Mouse (Mus musculus): ENCODE measurements around the gene Rora. TPM values are rescaled to one million over a fixed set of nuclear protein-coding genes. Genes with fewer than 3 reads are reported as not detected.

Gene Rora
- total RNA-seq, 2 experiments from 2014 or later = 30.3 to 33.6 TPM

GRCm38 (mm10) chr9:68933159-68933558, 279.6 kb downstream of the Rora start:
- no peak for DNase-seq
- intact Hi-C loops (cut with DNase I) = no loop called here

GRCm38 (mm10) chr9:68934238-68934637, 280.7 kb downstream of the Rora start:
- peak; percentile 48 to 50 for DNase-seq
- intact Hi-C loops (cut with DNase I) = no loop called here

GRCm38 (mm10) chr9:68935611-68936010, 282.0 kb downstream of the Rora start:
- no peak for DNase-seq
- intact Hi-C loops (cut with DNase I) = no loop called here

DNA sequence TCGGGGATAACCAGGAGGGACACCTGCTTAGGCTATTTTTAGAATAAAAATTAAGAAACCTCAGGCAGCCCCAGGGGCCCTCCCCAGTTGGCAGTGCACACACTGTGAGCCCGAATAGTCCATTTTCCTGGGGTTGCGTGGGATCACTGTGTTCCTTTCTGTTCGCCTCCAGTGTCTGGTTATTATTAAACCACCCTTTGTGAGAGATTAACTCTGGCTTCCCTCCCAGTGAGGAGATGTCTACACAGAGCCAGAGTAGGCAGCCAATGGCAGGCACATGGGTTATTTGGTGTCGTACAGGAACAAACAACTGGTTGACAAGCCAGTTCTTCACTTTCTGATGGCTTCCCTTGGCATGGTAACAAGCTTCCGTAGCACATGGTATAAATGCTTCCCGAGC, 287.5 kb downstream of the Rora start:
- peak; percentile 56 to 73 for DNase-seq
- intact Hi-C loops (cut with DNase I) = loop anchor here (5.0 kb wide), 1 partner anchor 119 kb away; no protein-coding TSS in a partner anchor

- intact Hi-C loops (cut with DNase I) = loop anchor here (5.0 kb wide), 1 partner anchor 120 kb away; no protein-coding TSS in a partner anchor
- DNase-seq = no peak
These were observed 289.0 kb downstream of the Rora start for GRCm38 (mm10) chr9:68942595-68943011.

DNA sequence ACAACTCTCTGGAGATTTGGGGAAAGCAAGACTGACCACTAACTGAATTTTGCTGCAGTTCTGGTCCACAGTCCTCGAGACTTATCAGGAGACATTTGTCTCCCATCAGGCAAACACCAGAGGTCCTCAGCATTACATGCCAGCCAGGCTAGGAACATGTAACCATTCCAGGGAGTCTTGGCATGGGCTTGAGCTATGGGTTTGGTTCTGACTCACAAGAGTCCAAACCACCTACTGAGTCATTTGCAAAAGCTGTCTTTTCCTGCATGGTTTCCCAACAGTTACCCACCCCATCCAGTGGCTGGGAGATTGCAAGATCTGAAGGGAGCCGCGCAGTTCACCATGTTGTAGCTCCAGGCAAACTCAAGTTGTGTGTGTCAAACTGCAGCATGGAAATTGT, 290.4 kb downstream of the Rora start:
- DNase-seq = peak in 1 of 2 experiments; percentile 10
- intact Hi-C loops (cut with DNase I) = loop anchor here (5.0 kb wide), 1 partner anchor 122 kb away; no protein-coding TSS in a partner anchor

DNA sequence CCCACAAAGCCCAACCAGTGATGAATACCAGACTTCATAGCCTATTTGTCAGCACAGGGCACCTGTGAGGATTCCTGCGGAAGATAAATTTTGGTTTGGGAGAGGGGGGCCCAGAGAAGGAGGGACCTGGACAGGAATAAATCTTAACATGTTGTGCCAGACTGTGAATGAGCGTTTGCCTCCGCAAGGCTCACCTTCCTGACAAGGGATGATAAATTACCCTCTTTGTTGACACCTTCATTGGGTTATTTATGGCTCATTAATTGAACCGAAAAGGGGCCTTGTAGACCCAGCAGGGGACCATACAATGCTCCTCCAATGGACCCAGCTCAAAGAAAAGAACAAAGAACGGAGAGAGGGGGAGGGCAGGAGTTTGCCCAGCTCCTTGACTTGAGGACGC, 294.1 kb downstream of the Rora start:
- intact Hi-C loops (cut with DNase I) = no loop called here
- no peak for DNase-seq

GRCm38 (mm10) chr9:68948141-68948540, 294.6 kb downstream of the Rora start:
- DNase-seq = no peak
- intact Hi-C loops (cut with DNase I) = no loop called here

DNA sequence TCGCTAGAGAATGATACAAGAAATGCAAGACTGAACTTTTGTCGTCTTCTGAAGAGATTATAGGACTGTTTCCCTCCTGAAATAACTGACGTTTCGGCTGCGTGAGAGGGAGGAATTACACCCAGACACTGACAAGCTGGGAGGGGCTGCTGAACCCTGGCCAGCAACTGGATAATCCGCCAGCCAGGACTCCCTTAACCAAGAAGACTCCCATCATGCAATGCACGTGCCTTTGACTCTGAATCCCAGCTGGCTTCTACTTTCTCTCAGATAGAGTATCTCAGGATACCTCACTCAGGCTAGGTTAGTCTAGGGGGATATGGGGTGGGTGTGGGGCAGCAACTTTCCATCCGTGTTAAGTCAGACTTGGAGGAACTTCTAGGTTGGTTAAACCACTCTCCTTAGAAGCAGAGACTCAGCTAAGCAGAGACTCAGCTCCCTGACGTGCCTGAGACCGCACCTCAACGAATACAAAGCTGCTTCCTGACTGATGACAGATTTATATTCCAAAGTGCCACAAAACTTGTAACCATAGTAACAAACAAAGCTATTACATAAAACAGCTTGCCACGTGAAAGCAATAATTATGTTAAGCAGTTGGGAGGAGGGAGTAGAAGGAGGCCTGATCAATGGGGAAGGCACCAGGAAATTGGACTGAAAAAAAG, 302.8 kb downstream of the Rora start:
- DNase-seq = peak; percentile 38 to 45
- intact Hi-C loops (cut with DNase I) = loop anchor here (2.0 to 5.0 kb wide), 2 partner anchors 340 to 411 kb away; no protein-coding TSS in a partner anchor

DNA sequence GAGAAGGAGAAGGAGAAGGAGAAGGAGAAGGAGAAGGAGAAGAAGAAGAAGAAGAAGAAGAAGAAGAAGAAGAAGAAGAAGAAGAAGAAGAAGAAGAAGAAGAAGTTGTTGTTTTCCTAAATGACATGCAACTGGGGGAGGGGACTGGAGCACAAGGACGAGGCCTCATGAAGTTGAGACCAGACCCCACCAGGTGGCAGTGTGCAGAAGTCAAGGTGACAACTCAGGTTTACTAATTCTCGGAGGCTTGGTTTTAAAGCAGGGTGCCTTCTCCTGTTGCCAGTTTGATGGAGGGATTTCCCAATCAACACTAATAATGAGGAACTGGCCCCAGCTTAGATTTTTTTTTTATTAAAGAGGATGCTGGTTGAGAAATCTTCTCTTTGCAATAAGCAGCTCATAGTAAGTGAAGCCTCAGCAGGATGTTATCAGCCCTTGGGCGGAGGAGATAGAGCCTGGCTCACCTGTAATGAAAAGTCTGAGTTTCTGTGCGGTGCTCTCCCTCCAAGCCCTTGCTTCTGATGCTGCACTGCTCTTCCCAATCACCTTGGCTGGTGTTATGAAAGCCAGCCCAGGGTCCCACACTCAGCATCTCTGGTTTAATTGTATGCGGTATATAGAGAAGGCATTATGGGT, 303.5 kb downstream of the Rora start:
- DNase-seq = peak; percentile 43 to 57
- intact Hi-C loops (cut with DNase I) = loop anchor here (2.0 to 5.0 kb wide), 2 partner anchors 340 to 410 kb away; no protein-coding TSS in a partner anchor

DNA sequence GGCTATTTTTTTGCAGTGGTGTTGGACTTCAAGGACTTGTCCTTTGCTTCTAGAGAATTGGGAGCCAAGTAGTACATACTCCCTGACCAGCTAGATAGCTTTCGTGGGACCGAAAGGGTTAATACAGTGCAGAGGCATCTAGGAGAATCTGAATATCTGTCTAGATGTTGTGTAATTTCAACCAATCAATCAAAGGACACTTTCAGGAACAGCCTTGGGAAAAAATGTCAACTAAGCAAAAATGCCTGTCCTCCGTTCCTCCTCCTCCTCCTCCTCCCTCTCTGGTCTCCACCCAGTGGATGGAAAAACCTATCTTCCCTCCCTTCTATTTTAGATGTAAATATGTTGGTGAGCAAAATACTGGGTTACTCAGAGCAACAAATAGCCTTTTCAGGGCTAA, 304.2 kb downstream of the Rora start:
- DNase-seq = no peak
- intact Hi-C loops (cut with DNase I) = loop anchor here (2.0 to 5.0 kb wide), 2 partner anchors 339 to 410 kb away; no protein-coding TSS in a partner anchor

DNA sequence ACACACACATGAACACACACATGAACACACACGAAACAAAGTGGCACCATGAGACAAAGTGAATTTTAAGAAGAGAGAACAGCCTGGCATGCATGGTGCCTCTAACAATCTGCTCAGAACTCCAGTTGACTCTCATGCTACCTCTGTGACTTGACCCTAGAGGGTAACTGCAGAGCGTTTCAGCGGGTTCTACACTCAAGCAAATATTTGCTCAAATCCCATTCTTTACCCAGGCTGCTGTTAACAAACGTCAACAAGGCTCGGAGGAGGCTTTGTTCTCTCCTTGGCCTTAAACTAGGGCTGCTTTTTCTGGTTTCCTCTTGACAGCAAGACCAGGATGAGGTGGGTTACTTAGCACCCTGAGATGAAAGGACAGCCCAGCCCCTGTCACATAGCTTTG, 305.3 kb downstream of the Rora start:
- intact Hi-C loops (cut with DNase I) = loop anchor here (5.0 kb wide), 1 partner anchor 408 kb away; no protein-coding TSS in a partner anchor
- no peak for DNase-seq

GRCm38 (mm10) chr9:68963898-68964297, 310.3 kb downstream of the Rora start:
- intact Hi-C loops (cut with DNase I) = no loop called here
- no peak for DNase-seq

DNA sequence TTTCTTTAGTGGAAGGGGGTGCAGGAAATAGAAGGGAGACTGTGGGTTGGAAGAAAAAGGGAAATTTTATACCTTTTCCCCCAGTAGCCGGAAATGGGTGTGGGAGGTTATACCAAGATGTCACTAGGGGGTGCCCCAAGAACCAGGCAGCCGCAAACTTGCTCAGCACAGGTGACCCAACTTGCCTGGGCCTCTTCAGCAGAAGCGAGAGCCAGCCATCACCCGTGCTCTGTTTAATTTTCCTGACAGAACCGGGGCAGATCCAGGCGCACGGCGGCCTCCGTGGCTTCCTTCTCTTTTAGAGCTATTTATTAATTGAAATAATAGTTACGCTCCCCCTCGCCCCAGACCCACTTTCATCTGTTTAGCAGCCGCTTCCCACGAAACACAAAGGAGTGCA, 313.0 kb downstream of the Rora start:
- DNase-seq = no peak
- intact Hi-C loops (cut with DNase I) = no loop called here

- intact Hi-C loops (cut with DNase I) = no loop called here
- DNase-seq = no peak
These were observed 316.5 kb downstream of the Rora start for GRCm38 (mm10) chr9:68970074-68970473.

GRCm38 (mm10) chr9:68972277-68972676, 318.7 kb downstream of the Rora start:
- DNase-seq = no peak
- intact Hi-C loops (cut with DNase I) = no loop called here

DNA sequence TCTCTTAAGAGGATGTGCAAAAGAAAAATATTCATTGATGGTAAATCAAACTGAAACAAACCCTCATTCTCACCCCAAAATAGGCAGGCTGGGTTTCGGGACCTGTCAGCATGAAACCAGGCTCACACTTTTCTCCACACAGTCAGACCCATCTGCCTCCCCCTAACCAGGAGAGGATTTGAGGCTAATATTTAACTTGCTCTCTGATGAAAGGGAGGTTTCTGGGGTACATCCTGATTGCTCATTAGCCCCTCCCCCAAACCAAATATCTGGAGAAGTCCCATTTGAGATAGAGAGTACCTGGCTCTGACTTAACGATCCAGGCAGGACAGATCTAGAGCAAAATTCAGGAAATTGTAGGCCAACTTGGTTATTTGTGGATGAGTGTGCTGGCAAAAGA, 320.9 kb downstream of the Rora start:
- DNase-seq = no peak
- intact Hi-C loops (cut with DNase I) = no loop called here

- DNase-seq = no peak
- intact Hi-C loops (cut with DNase I) = no loop called here
These were observed 322.6 kb downstream of the Rora start for GRCm38 (mm10) chr9:68976136-68976535.

DNA sequence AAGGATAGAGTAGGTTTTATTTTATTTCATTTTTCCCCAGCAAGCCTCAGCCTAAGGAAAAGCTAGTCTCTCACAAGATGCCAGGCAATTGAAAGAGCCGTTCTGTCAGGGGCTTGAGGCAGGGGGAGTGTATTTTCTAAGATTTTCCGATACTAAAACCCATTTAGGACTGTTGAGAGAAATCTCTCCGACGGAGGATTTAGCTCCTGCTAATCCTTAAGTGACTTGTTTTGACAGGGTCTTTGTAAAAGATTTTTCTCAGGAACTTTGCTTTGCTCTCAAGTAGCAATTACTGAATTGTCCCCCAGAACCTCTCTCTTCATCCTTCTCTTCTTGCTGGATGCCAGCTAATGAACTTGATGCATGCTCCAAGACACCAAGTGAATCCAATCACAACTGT, 323.3 kb downstream of the Rora start:
- intact Hi-C loops (cut with DNase I) = no loop called here
- no peak for DNase-seq

DNA sequence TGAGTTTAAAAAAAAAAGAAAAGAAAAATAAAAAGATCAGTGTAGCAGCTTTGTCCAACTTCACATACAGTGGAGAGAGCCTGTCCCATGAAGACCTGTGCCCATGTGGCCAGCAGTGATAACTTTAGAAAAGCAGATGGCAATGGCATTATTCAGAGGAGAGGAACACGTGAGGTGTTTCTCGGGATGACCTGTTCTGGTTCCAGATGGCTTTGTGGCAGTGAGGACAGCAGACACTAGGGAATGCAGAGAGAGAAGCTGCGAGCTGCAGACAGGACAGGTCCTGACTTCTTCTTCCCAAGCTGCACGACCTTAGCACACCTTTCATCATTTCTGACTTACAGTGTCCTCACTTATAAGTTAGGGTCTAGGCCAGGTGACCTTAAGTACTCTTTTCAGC, 325.1 kb downstream of the Rora start:
- DNase-seq = no peak
- intact Hi-C loops (cut with DNase I) = no loop called here

GRCm38 (mm10) chr9:68980041-68980440, 326.5 kb downstream of the Rora start:
- intact Hi-C loops (cut with DNase I) = no loop called here

DNA sequence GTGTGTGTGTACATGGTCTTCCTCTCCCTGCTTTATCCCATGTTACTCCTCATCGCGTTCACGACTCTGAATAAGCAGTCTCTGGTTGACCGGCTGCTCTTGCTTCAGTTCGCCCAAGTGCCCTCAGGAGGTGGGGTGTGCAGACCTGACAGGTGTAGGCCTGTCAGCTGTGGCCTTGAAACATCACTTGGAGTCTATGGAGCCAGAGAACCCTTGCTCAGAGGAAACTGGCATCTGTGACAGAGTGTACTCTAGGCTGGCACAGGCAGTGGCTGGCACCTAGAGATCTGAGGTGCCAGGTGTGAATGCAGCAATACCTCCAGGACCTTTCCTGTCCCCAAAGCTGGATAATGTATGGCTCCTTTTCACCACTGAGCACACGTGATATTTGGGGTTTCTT, 331.5 kb downstream of the Rora start:
- intact Hi-C loops (cut with DNase I) = no loop called here
- DNase-seq = no peak

More at GRCm38 (mm10) chr9:68980041-68980440, 326.5 kb downstream of the Rora start:
- DNase-seq = no peak
